Mouse (Mus musculus) megakaryocyte, embryonic 14.5 days (primary cell): ENCODE measurements around the gene Plk3.

Source experiments
- FLI1 ChIP-seq: IDR thresholded peaks from 2 replicates; pipeline ENCODE4 v1.6.1; 2012; ENCODE audit warnings: low read length, inconsistent platforms, mixed read lengths
- GATA1 ChIP-seq: IDR thresholded peaks from 3 replicates; pipeline ENCODE4 v1.6.1; 2012; ENCODE audit warnings: mixed read lengths, low read length, inconsistent platforms, borderline replicate concordance

DNA sequence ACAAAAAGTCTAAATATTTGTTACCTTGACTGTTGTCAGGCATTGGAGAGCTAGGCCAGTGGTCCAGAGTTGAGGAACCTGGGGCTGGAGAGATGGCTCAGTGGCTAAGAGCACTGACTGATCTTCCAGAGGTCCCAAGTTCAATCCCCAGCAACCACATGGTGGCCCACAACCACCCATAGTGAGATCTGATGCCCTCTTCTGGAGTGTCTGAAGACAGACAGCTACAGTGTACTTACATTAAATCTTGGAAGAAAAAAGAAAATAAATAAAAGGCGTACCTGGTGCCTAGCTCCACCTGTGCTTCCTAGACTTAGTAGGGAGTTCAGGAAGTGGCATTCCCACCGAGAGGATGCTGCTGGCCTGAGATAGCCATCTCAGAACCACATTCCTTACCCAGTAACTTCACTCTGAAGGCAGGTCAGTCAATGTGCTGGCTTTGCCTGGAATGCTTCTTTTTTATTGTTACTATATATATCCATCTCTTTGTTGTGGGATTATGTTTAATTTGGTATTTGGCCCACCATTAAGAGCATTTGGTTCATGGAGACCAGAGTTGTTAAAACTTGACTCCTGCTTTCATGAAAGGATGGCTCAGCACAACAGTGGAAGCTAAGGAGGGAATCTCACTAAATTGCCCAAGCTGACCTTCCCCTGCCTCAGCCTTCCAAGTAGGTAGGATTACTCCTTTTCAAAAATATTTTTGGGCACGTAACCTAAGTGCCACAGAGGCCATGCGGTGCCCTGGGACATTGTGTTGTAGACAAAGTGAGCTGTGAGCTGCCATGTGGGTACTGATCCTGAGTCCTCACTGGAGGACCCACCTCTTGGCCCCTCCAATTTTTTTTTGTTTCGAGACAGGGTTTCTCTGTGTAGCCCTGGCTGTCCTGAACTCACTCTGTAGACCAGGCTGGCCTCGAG, 15.8 kb upstream of the Plk3 start:
- no peak for TF ChIP-seq GATA1
- TF ChIP-seq FLI1: no peak
